Mouse (Mus musculus): ENCODE results near the gene Hoxa5.

The Hoxa5 gene

DNA sequence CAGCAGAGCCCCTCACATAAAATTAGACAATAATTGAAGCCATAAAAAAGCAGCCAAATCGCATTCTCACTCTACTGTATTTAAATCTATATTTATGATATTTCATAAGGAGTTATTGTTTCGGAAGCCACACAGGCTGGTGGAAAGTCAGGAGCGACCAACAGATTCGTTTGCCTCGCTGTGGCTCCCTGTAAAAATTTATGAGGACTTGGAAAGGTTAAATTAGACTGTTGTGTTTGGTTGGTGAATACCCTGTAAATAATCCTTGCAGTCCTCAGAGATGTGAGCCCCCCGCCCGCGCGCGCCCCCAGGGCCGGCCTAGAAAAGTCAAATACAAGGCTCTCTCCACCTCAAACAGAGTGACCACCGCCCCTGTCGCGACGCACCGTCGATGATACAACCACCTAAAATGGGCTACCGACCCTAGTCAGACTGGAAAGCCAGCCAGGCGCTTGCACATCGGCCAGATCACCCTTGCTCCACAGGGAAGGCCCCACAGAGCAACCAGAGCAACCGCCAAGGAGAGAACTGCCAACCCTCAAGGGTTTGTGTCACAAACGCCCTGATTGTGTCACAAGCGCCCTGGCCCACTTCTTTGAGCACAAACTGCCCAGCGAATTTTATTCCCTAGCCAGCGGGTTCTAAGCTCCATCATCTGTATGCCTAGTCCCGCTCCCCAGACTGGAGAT, 22.3 kb upstream of the Hoxa5 start:
- no peak for DNase-seq (ENCODE audit: low spot score)

DNA sequence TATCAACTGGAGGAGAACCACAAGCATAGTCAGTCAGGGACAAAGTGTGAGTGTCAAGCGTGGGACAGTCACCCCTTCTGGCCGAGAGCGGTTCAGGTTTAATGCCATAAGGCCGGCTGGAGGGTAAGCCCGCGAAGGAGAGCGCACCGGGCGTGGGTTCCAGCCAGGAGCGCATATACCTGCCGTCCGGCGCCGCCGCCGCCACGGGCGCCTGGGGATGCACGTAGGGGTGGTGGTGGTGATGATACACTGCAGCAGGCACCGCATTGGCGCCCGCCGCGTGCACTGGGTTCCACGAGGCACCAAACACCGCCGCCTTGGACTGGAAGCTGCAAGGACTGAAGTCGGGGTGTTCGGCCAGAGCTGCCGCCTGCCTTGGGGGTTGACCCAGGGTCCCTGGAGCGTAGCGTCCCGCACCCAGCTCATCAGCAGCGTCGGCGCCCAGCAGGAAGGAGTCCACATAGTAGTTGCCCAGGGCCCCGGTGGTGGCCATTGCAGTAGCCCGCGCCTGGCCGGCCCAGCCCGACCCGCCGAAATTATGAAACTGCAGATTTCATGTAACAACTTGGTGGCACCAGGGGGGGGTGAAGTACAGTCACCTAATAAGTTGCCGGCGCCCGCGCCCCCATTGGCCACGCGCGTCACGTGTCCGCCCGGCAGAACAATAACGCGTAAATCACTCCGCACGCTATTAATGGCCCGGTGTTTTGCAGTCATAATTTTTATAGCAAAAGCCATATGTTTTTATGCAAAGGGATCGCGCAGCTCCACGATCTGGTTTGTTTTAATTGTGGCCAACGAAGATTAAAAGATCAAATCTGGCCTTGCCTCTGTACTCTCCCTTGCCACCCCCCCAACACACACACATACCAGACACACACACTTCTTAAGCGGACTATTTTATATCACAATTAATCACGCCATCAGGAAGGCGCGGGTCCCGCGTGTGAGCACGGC, 21.5 kb upstream of the Hoxa5 start:
- DNase-seq (ENCODE audit: low spot score), result no peak

DNA sequence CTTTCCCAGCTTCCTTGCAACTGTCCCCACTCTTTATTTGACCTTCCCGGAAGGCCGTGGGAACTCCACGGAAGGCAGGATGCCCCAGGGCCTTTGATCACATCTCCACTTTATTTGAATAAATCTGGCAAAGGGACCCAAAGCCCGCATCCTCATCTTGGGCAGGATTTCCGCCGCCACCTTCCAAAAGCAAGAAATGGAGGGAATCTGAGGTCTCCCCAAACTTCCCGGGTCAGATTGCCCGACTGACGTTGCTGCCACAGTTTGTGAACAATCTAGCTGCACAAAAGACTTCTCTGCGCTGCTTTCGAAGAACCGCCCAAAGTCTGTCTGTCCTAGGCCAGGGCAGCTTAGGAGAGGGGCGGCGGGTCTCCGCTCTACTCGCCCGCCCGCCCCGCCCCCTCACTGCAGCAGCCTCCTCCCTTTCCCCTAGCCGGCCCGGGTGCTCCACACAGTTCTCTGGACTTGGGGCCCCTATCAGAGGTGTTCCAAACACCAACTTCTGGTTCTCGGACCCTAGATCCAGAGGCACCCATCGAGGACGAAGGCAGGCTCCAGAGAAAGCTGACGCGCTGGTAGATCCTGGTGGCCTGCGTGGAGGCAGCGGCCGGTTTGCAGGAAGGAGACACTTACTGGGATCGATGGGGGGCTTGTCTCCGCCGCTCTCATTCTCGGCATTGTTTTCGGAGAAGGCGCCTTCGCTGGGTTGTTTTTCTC, 20.7 kb upstream of the Hoxa5 start:
- DNase-seq (ENCODE audit: low spot score), result no peak

DNA sequence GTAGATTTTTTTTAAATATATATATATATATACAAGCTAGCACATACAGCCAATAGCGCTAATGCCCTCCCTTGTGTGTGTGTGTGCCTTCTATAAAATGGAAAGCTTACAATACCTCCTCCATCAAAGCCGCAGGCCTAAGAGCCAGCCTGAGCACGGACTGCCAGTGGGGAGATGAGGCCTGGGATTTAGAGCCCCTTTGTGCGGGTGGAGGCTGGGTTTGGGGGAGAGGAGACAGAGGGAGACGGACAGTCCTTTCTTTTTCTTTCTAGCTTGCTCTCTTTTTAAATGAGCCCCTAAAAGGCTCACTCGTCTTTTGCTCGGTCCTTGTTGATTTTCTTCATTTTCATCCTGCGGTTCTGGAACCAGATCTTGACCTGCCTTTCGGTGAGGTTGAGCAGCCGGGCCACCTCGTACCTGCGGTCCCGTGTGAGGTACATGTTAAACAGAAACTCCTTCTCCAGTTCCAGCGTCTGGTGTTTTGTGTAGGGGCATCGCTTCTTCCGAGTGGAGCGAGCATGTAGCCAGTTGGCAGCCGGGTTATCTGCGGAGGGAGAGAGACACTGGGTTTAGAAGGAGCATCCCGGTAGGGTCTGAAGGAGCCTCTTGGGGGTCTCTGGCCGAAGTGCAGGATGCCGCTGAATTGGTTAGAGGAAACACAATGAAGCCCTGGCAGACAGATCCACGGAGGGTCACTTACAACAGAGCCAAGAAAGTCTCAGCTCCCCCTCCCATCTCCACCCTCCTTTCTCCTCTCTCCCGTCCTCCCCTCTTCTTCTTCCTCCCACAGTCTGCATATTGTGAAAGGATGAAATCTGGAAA, 19.8 kb upstream of the Hoxa5 start:
- no peak for DNase-seq (ENCODE audit: low spot score)

DNA sequence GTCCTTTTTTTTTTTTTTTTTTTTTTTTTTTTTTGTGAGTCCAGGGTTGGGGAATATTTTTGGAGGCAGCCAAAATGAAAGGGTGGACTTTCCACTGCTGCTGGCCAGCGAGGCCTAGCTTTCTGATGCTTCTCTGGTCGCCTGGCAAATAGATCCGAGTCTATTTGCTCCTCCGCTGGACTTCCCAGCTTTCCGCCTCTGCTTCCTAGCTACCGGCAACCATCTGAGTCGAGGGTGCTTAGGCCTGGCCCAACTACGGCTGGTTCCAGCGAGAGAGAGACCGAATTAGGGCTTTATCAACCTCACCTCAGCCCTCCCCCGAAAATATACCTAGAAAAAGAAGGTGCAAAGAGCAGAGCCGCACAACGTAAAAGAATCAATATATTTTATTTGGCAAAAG, 18.3 kb upstream of the Hoxa5 start:
- DNase-seq (ENCODE audit: low spot score), result no peak

DNA sequence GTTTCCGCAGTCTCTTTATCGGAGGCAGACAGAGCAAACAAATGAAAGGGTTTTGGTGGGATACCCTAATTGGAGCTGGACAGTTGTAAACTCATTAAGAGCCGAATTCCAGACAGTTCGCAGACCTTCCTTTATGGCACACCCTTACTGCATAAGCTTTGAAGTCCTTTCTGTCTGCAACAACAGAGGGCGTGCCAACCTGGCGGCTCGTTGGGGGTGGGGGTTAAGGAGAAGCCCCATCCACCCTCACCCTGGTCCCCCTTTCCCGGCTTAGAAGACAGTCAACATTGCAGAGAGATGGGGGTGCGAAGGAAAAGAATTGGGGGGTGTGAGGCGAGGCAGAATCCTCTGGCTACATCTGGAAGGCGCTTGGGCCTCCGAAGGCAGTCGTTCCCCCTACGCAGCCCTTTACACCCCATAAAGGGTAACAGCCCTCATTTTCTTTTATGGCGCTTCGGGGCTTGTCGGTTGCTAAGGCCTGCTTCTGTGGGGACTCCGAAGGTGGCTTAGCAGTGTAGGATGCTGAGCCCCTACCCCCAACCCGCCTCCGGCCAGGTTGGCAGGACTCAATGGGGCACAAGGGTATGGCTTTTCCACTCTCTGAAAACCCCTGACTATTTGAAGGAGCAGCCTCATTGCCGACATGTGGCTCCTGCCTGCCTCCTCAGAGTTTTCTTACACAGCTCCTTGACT, 17.8 kb upstream of the Hoxa5 start:
- DNase-seq (ENCODE audit: low spot score), result no peak

DNA sequence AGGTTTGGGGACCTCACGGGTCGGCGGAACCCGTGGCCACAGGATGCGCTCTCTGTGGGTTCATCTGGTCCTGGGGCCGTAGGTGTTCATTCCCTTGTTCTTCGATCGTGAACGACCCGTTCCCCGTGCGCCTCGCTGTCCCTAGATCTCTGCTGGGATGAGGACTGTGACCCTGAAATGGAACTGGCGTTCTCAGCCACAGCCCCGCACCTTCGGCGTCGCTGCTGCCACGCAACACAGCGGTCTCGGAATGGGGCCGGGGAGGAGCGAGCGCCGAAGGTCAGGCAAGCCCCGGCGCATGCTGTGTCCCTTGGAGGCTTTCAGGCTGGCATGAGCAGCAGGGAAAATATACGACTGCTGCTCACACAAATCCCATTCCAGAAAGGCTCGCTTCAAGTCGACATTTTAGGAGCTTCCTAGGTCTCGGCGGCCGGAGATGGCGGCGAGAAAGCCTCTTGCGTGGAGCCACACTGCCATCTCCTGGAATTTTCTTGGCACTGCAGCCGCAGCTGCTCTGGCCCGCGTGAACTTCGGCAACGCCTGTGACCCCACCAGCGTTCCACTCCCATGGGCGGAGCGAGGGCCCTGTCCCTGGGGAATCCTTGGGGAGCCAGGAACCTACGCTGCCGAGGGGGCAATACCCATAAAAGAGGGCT, 17.1 kb upstream of the Hoxa5 start, which contains the start of gene Hoxa7:
Gene Hoxa7, minus strand, starts transcription at position 518 of the 656 bp plus-strand sequence.
- peak; percentile 82 for DNase-seq (ENCODE audit: low spot score)

DNA sequence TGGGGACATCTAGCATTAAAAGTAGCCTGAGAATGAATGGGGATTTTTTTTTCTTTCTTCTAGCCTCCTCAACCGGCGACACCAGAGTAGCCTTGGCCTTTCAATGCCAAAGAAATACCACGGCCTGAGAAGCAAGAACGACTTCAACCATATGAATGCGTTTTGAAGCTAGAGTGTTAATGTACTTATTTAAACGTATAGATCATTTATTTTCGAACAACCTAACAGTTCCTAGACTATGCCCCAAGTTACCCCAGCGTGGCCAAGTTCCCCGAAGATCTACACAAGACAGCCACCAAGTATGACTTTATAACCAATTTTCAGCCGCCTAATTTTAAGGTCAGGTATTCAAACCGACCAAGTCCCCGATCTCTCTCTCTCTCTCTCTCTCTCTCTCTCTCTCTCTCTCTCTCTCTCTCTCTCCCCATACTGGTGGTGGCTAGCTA, 16.5 kb upstream of the Hoxa5 start:
- DNase-seq (ENCODE audit: low spot score), result no peak

DNA sequence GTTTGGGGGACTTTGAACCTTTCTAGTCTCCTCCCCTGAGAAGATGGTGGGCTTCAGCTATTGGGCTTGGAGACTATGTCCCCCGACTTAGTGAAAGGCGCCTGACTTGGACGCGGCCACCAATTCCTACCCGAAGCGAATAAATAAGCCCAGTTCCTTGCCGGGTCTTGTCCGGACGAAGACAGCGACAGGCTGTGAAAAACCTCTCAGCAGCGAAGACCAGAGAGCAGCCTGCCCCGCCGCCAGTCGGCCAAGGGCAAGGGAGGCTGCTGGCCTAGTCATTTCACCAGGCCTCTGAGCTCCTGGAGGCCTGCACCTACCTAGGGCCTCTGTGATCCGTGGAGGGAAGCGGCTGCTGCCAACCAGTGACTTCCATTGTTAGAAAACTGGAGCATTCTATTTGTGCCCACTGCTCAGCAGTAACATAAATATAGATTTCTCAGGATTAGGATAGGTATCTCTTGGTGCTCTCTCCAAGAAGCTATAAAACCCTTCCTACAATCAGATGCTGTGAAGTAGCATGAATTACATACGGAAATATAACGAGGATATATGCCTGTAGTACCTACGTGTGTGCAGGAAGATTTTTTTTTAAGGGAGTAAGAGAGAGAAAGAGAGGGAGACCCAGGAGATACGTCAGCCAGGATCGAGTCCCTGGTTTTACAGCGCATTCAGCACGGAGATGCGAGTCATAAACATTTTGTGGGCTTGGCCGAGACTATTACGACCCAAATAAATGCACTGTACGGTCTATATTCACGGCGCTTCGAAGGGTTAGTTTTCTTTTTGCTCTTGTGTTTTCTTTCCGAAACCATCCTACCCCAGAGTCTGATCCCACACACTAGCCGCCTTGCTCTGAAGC, 15.8 kb upstream of the Hoxa5 start:
- DNase-seq (ENCODE audit: low spot score), result peak; percentile 17

GRCm38 (mm10) chr6:52219234-52219942, 15.0 kb upstream of the Hoxa5 start:
- DNase-seq (ENCODE audit: low spot score), result no peak

GRCm38 (mm10) chr6:52218643-52219215, 14.3 kb upstream of the Hoxa5 start:
- DNase-seq (ENCODE audit: low spot score), result no peak

DNA sequence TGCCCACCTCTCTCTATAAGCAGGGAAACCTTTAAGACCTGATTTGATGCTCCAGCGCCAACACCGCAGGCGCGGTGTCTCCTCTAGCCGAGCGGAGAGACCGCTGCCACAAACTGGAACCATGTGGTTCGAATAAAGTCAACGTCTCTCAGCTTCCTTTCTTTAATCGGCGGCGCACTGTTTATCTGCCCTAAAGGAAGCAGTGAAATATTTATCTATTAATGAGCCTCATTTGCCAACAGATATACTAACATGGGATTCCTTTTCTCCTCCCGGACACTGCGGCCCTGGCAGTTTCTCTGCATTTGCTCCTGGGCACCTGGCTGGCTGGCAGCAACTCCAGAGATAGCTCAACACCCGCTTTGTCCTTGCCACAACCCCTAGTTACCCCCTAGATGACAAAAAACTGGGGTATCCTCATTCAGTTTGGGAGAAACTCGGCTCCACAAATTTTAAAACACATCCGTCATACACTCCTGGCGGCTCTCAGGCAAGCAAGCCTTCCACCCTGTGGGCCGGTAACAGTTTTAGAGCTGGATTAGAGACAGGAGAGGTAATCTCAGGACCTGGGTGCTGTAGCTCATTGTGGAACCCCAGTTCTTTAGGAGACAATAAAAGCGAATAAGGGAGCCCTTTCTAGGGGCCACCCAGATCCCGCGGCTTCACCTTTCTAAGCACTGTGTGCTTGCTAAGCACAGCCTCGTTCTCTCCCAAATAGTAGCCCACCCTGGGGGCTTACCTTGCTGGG, 13.7 kb upstream of the Hoxa5 start:
- DNase-seq (ENCODE audit: low spot score), result no peak

- DNase-seq (ENCODE audit: low spot score), result peak; percentile 79
These were observed 13.0 kb upstream of the Hoxa5 start for GRCm38 (mm10) chr6:52217459-52217768.

DNA sequence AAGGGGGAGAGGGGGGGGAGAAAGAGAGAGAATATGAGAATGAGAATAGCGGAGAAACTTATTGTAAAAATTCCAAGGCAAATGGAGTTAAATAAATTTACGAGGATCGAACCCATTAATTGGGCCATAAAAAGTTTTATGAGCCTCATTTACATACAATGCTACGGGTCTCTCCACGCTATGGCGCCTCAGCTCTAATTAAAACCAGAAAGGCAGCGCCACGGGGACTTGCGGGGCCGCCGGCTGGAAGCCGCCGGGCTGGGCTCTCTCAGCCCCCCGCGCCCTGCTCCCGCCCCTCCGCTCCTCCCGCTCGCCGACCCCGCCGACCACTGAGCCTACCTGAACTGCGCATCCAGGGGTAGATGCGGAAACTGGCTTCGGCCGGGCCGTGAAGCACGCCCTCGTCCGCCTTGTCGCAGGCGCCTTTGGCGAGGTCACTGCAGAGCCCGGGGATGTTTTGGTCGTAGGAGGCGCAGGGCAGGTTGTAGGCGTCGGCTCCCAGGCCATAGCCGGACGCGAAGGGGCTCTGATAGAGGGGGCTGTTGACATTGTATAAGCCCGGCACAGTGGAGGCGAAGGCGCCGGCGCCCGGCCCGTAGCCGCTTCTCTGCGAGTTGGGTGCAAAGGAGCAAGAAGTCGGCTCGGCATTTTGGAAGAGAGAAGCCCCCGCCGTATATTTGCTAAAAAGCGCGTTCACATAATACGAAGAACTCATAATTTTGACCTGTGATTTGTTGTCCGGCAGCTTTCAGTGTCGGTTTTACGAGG, 12.5 kb upstream of the Hoxa5 start:
- DNase-seq (ENCODE audit: low spot score), result no peak

DNA sequence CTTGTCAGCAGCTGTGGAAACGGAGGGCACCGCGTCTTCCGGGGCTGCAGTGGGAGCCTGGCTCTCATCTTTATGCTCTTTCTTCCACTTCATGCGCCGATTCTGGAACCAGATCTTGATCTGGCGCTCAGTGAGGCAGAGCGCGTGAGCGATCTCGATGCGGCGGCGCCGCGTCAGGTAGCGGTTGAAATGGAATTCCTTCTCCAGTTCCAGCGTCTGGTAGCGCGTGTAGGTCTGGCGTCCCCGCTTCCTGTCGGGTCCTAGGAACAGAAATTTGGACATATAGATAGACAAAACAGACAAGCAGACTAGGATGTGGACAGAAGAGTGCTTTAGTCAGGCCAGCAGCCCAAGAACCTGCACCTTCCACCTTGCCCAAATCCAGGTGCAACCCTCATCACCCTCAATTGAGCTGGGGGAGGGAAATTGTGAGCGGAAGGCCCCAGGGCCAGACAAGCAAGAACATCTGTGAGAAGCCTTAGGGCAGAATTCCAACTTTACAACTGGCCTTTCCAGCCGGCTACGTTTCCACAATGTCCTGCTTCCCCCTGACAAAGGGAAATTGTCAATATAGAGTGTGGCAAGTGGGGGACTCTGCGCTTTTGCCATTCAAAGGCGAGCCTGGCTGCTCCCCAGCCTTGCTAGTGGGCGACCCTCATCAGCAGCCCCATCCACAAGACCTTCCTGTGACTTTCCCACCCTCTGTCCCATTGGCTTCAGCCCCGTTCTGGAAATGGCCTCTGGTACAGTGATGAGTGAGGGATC, 11.6 kb upstream of the Hoxa5 start:
- DNase-seq (ENCODE audit: low spot score), result no peak

GRCm38 (mm10) chr6:52215070-52215469, 10.7 kb upstream of the Hoxa5 start:
- DNase-seq (ENCODE audit: low spot score), result no peak

Measured in testis, postnatal 14 days (tissue).